Mouse (Mus musculus) kidney, adult 11 months (tissue): Measurements from ENCODE around the gene Slco2a1.

Experiments
- DNase-seq: peaks from one replicate; pipeline ENCODE4 v3.0.0; 2022

Slco2a1 gene

DNA sequence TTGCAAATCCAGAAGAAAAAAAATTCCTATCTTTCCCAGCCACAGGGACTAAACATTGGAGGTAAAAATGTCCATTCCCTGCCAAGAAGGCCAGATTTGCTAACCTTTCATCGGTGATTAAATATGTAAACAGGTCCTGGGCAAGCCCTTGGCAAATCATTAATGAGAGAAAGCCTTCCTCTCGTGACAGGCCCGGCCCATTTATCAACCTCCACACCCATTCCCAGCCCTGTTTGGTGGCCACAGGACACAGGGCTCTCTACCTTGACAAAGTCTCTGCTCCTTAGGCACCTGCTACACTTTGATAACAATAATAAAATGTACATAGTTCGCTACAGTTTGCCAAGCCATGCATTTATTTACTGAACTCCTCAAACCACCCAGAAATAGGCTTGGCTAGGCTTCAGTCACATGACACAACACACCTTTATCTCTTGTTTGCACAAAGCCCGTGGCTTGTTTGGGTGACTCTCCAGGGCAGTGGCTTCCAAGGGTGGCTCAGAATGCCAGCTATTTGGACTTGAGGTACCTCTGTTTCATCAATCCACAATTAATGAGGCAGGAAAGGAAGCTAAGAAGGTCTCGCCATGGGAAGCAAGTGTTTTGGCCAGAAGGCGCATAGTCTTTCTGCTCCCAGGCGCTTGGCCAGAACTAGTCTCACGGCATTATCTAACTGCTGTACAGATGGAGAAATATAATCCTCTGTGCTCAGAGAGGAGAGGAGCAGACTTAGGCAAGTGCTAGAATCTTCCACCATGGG is 101.8 kb downstream of the Slco2a1 start:
- peak; percentile 86 for DNase-seq

DNA sequence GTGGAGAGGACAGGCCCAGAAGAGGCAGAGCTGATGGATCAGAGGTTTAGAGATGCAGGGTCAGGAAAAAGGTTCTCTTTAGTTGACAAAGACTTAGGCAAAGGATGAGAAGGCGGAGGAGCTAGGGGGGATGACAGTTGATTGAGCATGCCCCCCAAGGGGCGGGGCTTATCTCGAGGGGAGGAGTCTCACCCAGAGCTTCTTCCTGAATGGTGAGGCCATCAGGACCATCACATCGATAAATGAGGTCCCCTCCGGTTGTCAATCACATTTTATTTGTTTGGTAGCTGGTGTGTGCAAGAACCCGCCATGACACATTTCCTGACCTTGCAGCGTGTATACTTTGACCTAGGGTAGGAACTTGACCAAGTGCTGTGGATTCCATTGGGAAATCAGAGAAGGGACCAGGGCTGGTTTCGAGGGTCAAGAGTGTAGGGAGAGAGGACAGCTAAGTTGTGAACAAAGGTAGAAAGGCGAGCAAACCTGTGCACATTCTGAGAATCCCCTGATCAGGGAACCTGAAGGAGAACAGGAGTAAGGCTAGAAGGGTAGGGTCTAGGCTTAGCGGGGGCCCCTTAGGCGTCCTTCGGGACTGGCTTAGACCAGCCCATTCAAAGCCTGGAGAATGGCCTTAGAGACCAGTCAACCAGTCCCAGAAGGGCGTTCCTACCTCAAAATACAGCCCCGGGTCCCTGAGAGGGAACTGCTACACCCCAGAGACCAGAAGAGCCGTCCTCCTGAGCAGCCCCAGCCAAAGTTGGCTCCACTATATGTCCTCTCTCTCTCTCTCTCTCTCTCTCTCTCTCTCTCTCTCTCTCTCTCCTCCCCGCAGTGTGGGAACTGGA is 102.7 kb downstream of the Slco2a1 start:
- no peak for DNase-seq

DNA sequence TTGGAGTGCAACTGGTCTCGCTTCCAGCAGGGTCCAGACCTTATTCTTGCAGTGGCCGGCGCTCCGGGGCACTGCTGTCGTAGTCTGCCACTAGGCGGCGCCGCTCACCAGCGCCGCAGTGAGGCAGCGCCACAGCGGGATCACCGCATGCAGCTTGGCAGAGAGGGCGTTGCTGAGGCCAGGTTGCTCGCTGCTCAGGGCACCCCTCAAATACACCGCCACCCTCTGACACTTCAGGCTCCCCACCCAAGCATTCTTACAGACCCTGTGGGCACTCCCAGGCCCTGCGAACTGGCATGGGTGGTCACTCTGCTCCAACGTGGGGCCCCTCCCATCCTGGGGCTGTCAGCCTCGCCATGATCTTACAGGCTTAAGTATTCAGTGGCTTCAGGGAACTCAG is 103.7 kb downstream of the Slco2a1 start:
- peak; percentile 73 for DNase-seq

DNA sequence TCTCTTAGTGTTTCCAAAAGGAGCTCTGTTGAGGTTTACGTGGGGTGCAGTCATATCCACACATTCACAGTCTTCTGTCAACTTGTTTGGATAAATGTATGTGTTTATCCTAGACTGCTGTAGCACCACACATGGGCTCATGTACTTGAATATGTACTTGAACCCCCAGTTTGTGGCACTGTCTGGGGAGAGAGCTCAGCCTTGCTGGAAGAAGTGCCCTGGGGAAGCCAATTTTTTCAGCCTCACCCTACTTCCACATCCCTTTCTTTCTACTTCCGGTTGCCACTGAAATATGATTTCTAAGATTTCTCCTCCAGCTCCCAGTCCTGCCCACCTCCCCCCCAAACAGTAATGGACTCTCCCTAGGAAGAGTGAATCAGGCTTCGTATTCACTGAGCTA is 105.2 kb downstream of the Slco2a1 start:
- no peak for DNase-seq

DNA sequence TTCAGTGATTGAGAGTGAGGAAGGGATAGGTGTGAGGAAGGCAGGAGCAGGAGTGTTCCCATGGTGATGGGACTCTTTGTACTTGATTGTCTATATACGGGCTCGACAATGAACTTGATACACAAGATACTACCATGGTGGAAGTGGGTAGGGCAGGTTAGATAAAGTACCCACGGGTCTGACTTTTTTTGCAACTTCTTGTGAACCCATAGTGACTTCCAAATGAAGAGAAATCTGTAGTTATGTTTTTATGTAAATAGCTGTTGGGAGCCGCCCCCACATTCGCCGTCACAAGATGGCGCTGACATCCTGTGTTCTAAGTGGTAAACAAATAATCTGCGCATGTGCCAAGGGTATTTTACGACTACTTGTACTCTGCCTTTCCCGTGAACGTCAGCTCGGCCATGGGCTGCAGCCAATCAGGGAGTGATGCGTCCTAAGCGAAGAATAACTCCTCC is 119.9 kb downstream of the Slco2a1 start:
- DNase-seq = peak; percentile 53

DNA sequence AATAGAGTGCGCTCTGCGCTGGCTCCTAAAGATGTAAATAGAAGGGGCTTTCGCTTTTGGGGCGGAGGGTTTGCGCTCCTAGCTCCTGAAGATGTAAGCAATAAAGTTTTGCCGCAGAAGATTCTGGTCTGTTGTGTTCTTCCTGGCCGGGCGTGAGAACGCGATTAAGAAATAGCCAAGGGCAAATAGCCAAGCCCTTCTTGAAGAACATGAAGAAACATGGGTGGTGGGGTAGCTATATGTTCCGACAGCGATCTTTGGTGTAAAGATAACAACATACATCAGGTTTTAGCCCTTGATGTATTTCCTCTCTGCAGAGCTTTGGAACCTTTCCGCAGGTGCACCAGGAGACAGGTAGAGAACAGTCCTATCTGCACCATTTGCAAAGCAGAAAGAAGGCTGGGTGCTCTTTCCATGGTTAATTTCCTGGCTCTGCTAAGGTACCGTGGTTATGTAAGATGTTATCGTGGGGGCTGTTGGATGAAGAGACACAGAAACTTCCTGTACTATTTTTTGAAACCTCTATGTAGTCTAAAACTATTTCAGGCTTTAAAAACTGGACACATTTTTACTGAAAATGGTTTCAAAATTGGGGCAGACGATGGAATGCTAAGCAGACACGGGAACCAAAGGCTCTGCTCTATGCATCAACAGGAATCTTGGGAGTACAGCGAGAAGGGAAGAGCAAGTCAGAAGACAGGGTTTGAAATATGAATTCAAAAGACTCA is 120.6 kb downstream of the Slco2a1 start:
- DNase-seq = no peak

DNA sequence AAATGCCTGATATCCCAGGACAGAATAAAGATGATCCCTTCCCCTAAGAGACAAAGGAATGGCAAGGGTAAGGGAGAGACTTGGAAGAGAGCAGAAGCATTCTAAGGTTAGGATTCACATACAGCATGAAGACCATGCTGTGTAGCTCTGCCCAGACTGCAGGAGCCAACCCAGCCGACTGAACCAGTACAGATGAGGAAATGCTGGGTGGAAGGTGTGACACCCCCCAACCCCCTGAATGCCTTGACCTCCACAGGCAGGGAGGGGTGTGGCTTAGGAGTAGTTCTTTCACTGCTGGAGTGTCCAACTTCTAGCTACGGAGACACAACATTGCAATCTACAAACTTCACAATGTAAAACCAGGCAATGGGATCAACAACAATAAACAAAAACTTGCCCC is 121.4 kb downstream of the Slco2a1 start:
- no peak for DNase-seq

DNA sequence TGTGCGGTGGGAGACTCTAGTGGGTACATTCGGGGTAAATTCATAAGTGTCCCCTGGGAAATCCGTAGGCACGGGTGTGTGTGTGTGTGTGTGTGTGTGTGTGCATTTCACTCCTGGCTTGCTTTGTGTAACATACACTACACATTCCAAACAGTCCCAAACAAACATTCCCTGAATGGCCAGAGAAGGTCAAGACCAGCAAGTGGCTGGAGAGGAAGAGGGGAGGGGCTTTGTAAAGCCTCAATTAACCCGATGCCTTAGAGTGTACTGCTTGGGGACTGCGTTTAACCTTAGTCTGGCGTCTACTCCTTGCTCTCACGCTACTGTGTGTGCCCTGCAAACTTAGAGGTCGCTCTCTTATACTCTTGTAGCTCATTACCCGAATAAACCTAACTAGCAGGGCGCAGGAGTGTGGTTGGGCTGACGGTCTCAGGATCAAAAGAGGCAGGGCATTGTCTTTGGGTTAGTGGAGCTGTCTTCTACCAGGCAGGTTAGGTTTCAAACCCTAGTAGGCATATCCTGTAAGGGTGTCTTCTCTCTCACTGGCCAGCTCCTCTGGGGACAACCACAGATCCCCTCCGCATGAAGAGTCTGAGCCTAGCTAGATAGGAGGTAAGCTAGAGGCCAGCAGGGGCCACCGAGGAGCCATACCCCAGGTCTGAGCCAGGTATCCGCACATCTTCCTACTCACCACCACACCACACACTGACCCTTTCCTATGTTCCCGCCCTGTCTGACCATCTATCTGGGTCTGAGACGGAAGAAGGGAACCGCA is 122.4 kb downstream of the Slco2a1 start:
- no peak for DNase-seq

DNA sequence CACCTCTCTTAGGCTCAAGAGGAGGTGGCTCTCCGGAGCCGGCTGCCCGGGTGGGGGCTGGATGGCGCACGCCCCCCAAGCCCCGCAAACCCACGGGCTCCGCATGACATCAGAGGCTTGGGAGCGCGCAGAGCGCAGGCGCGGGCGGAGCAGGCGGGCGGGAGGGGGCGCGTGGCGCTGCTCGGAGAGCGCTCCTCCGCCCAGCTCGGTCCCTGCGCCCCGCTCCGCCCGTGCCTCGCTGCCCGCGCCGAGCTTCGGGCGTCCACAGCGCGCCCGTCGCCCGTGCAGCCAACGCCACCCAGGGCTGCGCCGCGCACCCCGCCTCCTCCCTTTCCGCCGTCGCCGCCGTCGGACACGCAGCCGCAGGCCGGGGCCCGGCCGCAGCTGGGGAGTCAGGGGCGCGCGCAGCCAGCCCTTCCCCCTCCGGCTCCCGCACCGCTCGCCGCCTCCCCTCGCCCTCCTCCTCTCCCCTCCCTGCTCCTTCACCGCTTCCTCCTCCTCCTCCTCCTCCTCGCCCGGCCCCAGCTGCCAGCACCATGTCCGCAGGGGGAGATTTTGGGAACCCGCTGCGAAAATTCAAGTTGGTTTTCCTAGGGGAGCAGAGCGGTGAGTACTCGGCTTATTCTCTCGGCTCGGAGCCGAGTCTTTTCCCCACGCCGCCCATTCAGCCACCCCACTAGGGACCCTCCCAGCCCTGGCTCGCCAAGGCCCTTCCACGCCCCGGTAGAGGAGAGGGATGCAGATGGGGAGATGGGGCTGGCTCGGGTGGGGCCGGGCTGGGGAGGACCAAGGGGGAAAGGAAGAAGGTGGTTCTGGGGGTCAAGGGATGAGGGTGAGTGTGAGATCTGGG is 123.3 kb downstream of the Slco2a1 start, which contains the start of gene Rab6b:
Gene Rab6b, plus strand, starts transcription at position 167 of the 850 bp plus-strand sequence.
- no peak for DNase-seq

DNA sequence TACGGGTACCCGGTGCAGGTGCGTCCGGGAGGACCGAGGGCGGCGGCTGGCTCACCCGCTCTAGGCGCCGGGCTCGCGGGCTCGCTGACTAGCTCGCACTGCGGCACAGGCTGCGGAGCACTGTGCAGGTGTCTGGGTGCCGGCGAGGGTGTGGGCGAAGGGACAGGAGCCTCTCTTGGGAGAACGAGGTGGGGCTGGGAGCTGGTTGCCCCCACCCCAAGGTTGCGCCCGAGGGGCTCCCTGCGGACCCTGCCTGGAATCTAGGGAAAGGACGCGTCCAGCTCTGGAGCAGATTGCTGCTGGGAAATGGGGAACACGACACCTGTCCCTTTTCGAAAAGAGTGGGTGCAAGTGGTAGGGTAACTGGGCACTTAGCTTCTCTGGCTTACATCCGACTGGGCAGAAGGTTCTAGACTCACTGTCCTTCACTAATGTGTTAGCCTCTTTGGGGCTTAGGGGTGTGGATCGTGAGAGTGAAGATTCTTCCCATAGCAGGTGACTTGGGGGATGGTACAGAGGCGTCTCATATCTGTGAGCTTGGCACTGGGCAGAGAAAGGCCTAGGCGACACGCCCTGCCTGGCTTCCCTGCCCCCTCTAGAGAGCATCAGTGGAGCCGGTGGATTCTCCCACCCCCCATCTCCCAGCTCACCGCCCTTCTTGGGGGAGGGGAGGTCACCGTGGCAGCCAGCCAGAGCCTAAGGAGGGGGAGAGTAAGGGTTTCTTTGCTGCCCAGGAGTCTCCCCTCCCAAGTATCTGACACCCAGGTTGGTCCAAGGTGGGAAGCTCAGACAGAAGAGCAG is 124.2 kb downstream of the Slco2a1 start:
- no peak for DNase-seq

DNA sequence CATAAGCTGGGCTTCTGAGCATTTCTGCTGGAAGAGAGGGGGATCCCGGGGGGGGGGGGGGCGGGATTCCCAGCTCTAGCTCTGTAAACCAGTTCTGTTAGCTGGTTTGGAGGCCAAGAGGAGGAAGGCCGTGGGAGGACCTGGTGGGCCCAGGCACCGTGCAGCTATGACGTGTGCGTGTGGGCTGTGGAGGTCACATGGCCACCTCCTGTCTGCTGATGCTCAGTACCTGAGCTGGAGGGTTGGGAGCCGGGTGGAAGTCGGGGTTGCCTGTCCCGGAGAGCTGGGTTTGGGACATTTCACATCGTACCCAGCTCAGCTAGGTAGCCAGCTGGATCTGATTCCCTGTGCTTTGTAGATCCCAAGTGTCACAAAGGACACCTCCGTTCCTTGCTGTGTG is 124.8 kb downstream of the Slco2a1 start:
- no peak for DNase-seq

DNA sequence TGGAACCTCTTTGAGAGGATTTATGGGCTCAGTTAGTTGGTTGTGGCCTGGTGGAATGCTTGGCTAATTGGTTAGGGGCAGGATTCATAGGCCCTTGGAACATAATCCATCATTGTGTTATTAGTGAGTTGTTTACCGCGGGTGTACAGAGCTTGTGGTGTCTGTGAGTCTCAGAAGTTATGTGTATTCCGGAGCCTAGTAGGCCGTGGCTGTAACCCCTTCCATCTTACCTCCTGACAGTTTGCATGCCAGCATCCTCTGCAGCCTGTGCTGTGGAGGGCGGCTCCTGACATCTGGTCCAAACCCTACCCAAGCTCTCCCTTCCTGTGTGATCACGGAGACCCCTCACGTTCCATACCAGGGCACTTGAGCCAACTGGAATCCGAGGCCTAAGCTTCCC is 125.8 kb downstream of the Slco2a1 start:
- no peak for DNase-seq

DNA sequence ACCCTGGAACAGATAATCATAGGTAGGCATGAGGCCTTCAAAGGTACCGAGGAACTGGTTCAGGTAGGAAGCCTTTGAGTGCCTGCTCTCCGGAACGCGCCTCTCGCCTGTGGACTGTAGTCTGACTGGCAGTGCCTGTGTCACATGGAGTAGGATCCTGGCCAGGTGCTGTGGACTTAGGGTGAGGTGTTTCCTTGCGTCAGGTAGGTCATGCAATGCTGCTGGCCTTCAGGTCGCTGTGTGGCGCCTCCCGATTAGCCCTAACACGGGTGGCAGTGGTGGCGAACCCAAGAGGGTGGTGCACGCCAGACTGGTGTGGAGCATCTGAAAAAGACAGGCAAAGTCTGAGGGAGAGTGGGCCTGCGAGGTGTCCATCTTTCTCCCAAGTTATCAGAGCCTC is 126.4 kb downstream of the Slco2a1 start:
- no peak for DNase-seq

DNA sequence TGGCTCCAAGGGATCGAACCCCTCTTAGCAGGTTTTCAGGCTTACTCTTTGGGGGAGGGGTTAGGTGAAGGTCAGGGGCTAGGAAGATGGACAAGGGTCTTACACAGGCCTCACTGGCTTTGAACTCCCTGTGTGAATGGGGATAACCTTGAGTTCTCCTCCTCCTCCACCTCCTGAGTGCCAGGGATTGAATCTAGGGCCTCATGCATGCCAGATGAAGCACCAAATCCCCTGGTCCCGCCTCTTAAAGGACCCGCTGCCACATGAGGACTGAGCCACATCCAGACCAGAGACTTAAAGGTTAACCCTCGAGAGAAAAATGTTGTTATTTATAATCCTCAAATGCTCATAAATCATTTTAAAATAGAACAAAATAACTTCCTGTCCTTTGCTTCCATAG is 128.4 kb downstream of the Slco2a1 start:
- DNase-seq = no peak

DNA sequence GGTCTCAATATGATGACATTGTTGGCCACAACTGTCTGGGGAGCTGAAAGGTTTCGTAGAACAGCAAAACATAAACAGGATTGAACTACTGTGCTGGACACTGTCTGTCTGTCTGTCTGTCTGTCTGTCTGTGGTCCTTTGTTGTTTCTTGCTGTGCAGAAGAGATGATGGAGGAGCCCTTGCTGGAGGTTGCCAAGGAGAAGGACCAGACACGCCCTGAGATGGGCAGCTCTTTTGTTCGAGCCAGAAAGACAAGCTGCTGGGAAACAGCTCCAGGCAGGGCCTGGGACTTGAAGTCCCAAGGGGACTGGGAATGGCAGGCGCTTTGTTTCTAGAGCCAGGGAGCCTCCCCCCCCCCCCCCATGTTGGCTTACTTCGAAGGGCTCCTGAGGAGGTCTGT is 129.0 kb downstream of the Slco2a1 start:
- no peak for DNase-seq

DNA sequence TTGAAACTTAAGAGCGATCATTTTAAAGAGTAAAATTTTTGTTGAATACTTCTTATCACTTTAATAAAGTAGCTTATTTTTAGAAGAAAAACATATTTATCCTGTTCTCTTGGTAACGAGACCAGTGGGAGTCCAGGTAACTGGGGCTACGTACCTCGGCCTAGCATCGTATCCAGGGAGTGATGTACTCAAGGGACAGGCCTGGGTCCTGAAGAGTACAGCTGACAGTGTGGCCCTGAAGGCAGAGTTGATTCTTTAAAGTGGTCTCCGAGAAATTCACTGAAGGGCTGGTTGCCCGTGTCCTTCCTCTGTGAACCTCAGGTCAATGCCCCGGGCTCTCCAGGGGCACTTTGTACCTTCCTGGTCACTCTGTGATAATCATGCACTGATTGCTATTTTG is 129.4 kb downstream of the Slco2a1 start:
- no peak for DNase-seq

DNA sequence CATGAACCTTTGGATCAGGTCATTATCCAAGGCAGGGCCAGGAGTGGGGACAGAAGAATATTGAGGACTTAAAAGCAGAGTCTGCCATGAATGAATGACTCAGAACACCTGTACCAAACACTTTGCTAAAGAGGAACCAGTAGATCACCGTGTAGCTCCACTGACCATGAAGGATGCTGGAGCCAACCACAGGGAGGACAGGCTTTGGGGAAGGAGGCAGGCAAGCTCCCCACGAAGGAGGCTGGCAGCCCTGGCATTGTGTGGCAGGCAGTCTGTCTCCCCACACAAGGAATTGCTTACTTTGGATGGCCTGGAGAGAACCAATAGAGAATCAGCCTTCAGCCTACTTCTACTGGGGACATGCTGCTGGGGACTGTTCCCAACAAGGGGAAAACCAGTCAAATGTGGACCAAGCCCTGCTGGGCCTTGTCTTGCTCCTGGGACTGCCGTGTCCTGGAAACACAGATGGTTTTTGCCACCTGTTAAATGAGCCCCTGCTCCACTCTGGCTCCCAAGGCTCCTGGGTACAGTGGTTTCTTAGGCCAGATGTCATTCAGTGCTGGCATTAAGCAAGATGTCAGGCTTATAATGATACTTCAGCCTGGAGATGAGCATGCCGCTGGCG is 130.3 kb downstream of the Slco2a1 start:
- DNase-seq = no peak

DNA sequence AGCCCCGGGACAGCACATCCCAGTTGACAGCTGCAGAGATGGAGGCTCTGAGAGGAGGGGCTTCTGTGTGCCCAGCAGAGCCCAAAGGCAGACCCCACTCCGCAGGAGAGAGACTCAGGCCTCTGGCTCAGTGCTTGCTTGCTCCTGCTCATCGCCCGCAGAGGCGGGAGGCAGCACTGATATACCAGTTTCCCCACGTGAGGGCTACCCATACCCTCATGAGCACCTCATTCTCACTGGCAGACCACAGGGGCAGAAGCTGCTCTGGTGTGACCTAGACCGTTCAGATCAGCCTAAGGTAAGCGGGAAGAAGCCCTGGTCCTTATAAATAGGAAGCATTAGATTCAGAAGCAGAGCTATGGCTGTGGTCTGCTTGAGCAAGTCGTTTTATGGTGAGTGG is 131.3 kb downstream of the Slco2a1 start:
- no peak for DNase-seq

DNA sequence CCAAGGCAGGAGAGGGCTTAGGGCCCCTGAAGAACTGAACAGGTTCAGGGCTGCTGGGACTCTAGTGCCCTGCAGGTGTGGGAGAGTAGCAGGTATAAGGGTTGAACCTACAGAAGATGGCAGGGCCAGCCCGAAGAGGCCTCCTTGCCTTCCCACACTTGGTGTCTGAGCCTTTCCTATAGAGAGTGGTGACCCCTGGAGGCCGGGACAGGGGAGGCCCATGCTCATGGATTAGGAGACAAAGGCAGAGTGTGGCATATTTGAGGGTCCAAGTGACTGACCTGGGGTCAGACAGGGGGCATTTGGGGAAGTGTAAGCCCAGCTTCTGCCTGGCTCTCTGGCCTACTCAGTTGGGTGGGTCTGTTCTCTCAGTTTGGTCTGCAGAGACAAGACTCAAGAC is 131.7 kb downstream of the Slco2a1 start:
- no peak for DNase-seq

DNA sequence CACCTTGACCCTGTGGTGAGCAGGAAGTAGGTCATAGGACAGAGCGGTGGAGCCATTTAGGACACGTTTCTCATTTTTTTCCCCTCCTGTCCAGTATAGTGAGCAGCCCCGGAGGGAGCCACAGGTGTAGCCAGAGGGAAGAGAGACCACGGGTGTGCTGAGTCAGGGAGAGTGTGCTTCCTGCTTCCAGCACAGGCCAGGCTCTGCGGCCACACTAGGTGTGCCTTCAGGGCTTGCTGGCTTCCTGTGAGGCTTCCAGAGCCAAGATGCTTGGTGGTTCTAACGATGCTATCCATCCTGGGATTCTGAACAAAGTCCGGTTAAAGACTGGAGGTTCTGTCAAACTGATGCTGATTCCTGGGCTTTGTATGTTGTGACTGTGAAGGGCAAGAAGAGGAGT is 133.0 kb downstream of the Slco2a1 start:
- no peak for DNase-seq
